Mouse (Mus musculus) MEL (cell line): ENCODE results near the gene 4931409K22Rik. TPM values are rescaled to one million over a fixed set of nuclear protein-coding genes. Genes with fewer than 3 reads are reported as not detected.
A peak's percentile ranks its signal among the peaks of the same experiment; 100 is the strongest.
"Not testable (repeated sequence)": the region's sequence is repeated elsewhere in the genome, so short reads cannot be mapped to it uniquely, and the experiment has no call there.

Experiments used
- DNase-seq: peaks from one replicate; pipeline ENCODE4 v3.0.0; 2011; ENCODE audit warnings: low read depth, low spot score
- H3K27ac ChIP-seq: 2 replicates; pipeline ENCODE4 v1.5.1; 2012; ENCODE audit warnings: low read depth, mild to moderate bottlenecking, control low read depth, low read length, moderate library complexity; ENCODE audit not compliant: control insufficient read depth
- H3K27me3 ChIP-seq, 2 experiments: fragments of 150-350 bp in 1 of 2; sonication (generic) in 1 of 2; 2 replicates each; pipeline ENCODE4 v1.6.1; 2012; ENCODE audit warnings: low read length in 2 of 2, mild to moderate bottlenecking in 2 of 2, improper control_type of control experiment in 1 of 2, moderate library complexity in 1 of 2; ENCODE audit not compliant: insufficient read depth in 2 of 2, control insufficient read depth in 1 of 2
- H3K36me3 ChIP-seq, 2 experiments: 2 replicates each; pipeline ENCODE4 v1.6.1; 2012 to 2014; ENCODE audit warnings: low read length in 2 of 2, improper control_type of control experiment in 1 of 2, inconsistent platforms in 1 of 2, mild to moderate bottlenecking in 1 of 2; ENCODE audit not compliant: insufficient read depth in 2 of 2, control insufficient read depth in 1 of 2
- H3K4me1 ChIP-seq, 2 experiments: fragments of 150-350 bp in 1 of 2; sonication (generic) in 1 of 2; 2 replicates each; pipeline ENCODE4 v1.6.1; 2012; ENCODE audit warnings: low read length in 2 of 2, improper control_type of control experiment in 1 of 2, mild to moderate bottlenecking in 1 of 2; ENCODE audit not compliant: insufficient read depth in 2 of 2, control insufficient read depth in 1 of 2
- H3K4me3 ChIP-seq, 2 experiments: fragments of 150-350 bp in 1 of 2; sonication (generic) in 1 of 2; 2 replicates each; pipeline ENCODE4 v1.5.1; 2012; ENCODE audit warnings: low read depth in 2 of 2, low read length in 2 of 2, mild to moderate bottlenecking in 2 of 2, moderate library complexity in 2 of 2, control low read depth in 1 of 2, improper control_type of control experiment in 1 of 2; ENCODE audit not compliant: control insufficient read depth in 1 of 2, insufficient read depth in 1 of 2
- H3K79me2 ChIP-seq: 2 replicates; pipeline ENCODE4 v1.6.1; 2012; ENCODE audit warnings: mild to moderate bottlenecking, low read length, moderate library complexity; ENCODE audit not compliant: control insufficient read depth, poor library complexity, insufficient read depth
- H3K9ac ChIP-seq: 2 replicates; pipeline ENCODE4 v1.6.1; 2012; ENCODE audit warnings: low read depth, mild to moderate bottlenecking, control low read depth, low read length, moderate library complexity; ENCODE audit not compliant: control insufficient read depth, poor library complexity, severe bottlenecking
- H3K9me3 ChIP-seq: fragments of 150-350 bp; sonication (generic); replicated peaks from 2 replicates; pipeline ENCODE4 v1.6.1; 2012; ENCODE audit warnings: mild to moderate bottlenecking, low read length, improper control_type of control experiment, moderate library complexity; ENCODE audit not compliant: insufficient read depth
- CHD1 ChIP-seq: IDR thresholded peaks from 2 replicates; pipeline ENCODE4 v1.6.1; 2012; ENCODE audit warnings: low read depth, mild to moderate bottlenecking, inconsistent platforms, low read length, improper control_type of control experiment
- E2F4 ChIP-seq: IDR thresholded peaks from 2 replicates; pipeline ENCODE4 v1.6.1; 2011; ENCODE audit warnings: low read depth, low read length, improper control_type of control experiment, borderline replicate concordance
- ELF1 ChIP-seq: IDR thresholded peaks from 2 replicates; pipeline ENCODE4 v1.6.1; 2014; ENCODE audit warnings: low read depth, mild to moderate bottlenecking, inconsistent platforms, low read length, improper control_type of control experiment, moderate library complexity
- EP300 ChIP-seq, 2 experiments: IDR thresholded peaks; 2 replicates each; pipeline ENCODE4 v1.6.1; 2011; ENCODE audit warnings: improper control_type of control experiment in 2 of 2, low read length in 2 of 2, low read depth in 1 of 2, mild to moderate bottlenecking in 1 of 2
- ETS1 ChIP-seq: IDR thresholded peaks from 2 replicates; pipeline ENCODE4 v1.6.1; 2012; ENCODE audit warnings: low read depth, mild to moderate bottlenecking, inconsistent platforms, low read length, improper control_type of control experiment, moderate library complexity
- GABPA ChIP-seq: IDR thresholded peaks from 2 replicates; pipeline ENCODE4 v1.6.1; 2012; ENCODE audit warnings: low read depth, mild to moderate bottlenecking, inconsistent platforms, low read length, improper control_type of control experiment, moderate library complexity
- GATA1 ChIP-seq: IDR thresholded peaks from 2 replicates; pipeline ENCODE4 v1.6.1; 2011; ENCODE audit warnings: low read depth, low read length, improper control_type of control experiment
- MAX ChIP-seq: IDR thresholded peaks from 2 replicates; pipeline ENCODE4 v1.6.1; 2011; ENCODE audit warnings: low read length, improper control_type of control experiment
- MAZ ChIP-seq: IDR thresholded peaks from 2 replicates; pipeline ENCODE4 v1.6.1; 2012; ENCODE audit warnings: low read depth, mild to moderate bottlenecking, inconsistent platforms, low read length, improper control_type of control experiment
- MYC ChIP-seq: IDR thresholded peaks from 2 replicates; pipeline ENCODE4 v1.6.1; 2011; ENCODE audit warnings: low read depth, mild to moderate bottlenecking, low read length, improper control_type of control experiment, moderate library complexity
- NRF1 ChIP-seq: IDR thresholded peaks from 2 replicates; pipeline ENCODE4 v1.6.1; 2014; ENCODE audit warnings: low read depth, mild to moderate bottlenecking, inconsistent platforms, low read length, improper control_type of control experiment, moderate library complexity; ENCODE audit not compliant: poor library complexity, insufficient read depth, severe bottlenecking
- POLR2A ChIP-seq, 2 experiments: IDR thresholded peaks; 2 replicates each; pipeline ENCODE4 v1.6.1; 2011 to 2012; ENCODE audit warnings: low read length in 2 of 2, mild to moderate bottlenecking in 2 of 2, control low read depth in 1 of 2, improper control_type of control experiment in 1 of 2, low read depth in 1 of 2, moderate library complexity in 1 of 2; ENCODE audit not compliant: control insufficient read depth in 1 of 2, insufficient read depth in 1 of 2, poor library complexity in 1 of 2
- TAL1 ChIP-seq: IDR thresholded peaks from 2 replicates; pipeline ENCODE4 v1.6.1; 2012; ENCODE audit warnings: mild to moderate bottlenecking, inconsistent platforms, low read length, moderate library complexity, mixed read lengths
- TCF12 ChIP-seq: IDR thresholded peaks from 2 replicates; pipeline ENCODE4 v1.6.1; 2014; ENCODE audit warnings: low read depth, mild to moderate bottlenecking, inconsistent platforms, low read length, improper control_type of control experiment, moderate library complexity
- UBTF ChIP-seq: IDR thresholded peaks from 2 replicates; pipeline ENCODE4 v1.6.1; 2012; ENCODE audit warnings: low read depth, mild to moderate bottlenecking, inconsistent platforms, low read length, improper control_type of control experiment, moderate library complexity, borderline replicate concordance; ENCODE audit not compliant: insufficient read depth
- USF1 ChIP-seq: IDR thresholded peaks from 2 replicates; pipeline ENCODE4 v1.6.1; 2014; ENCODE audit warnings: low read depth, mild to moderate bottlenecking, inconsistent platforms, low read length, improper control_type of control experiment, moderate library complexity
- USF2 ChIP-seq, 2 experiments: IDR thresholded peaks; 2 replicates each; pipeline ENCODE4 v1.6.1; 2011 to 2012; ENCODE audit warnings: improper control_type of control experiment in 2 of 2, low read length in 2 of 2, borderline replicate concordance in 1 of 2, inconsistent platforms in 1 of 2, low read depth in 1 of 2, mild to moderate bottlenecking in 1 of 2; ENCODE audit not compliant: insufficient read depth in 1 of 2
- ZC3H11A ChIP-seq: IDR thresholded peaks from 2 replicates; pipeline ENCODE4 v1.6.1; 2012; ENCODE audit warnings: low read depth, mild to moderate bottlenecking, inconsistent platforms, low read length, improper control_type of control experiment
- ZKSCAN1 ChIP-seq: IDR thresholded peaks from 2 replicates; pipeline ENCODE4 v1.6.1; 2012; ENCODE audit warnings: low read depth, mild to moderate bottlenecking, inconsistent platforms, low read length, improper control_type of control experiment, moderate library complexity
- polyA plus RNA-seq, 2 experiments: library from polyadenylated mRNA; stranded (reverse) in 1 of 2; unstranded in 1 of 2; fragments of >175 nt in 1 of 2; fragments of >200 nt in 1 of 2; gene quantifications; 2 replicates each; pipeline versions ENCODE4 v1.2.1 to v1.2.4; 2012; ENCODE audit warnings: low replicate concordance in 2 of 2, low read depth in 1 of 2; ENCODE audit not compliant: insufficient read length in 2 of 2, insufficient read depth in 1 of 2, missing spikeins in 1 of 2
- total RNA-seq: library from RNA; depleted of rRNA; stranded (reverse); fragments of 300-350 nt; gene quantifications from 2 replicates; pipeline ENCODE4 v1.2.3, GENCODE M21; 2012

Gene 4931409K22Rik
- total and polyA plus RNA-seq, 3 experiments = not detected

- TF ChIP-seq MYC (peak; percentile 21; the same call in 1 of the 2 replicates), USF1 (peak; percentile 60), NRF1 (0 out of 2 replicates have a peak, but pooled peaks have one; percentile 49)
Observed at GRCm38 (mm10) chr5:24577183-24577929, 20.7 kb upstream of the 4931409K22Rik start, which contains the start of gene Abcf2 (continued).

DNA sequence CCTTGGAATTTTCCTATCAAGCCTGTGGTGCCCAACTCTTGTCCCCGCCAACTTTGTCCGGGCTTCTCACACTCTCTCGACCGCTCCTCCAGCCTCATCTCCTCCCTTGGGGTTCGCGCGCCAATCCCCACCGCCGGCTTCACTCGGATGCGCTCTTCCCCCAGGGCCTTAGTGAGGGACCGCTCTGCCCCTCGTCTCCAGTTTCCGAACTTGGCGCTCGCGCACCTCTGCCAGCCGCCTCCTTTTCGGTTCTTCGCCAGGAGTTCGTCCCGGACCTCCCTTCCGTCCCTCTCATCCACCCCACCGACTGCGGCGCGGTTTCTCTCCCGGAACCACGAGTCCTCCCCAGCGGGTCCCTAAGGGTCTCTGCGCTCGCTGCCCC lies 20.2 kb upstream of the 4931409K22Rik start:
- Histone ChIP-seq H3K27ac (peak overlapping the region; percentile 32), H3K4me3 (peak overlapping the region; percentile 66 to 67), H3K9me3 (no peaks in the 10 kb centered on the region), H3K9ac (peak overlapping the region; percentile 91), H3K27me3 (no peaks in the 10 kb centered on the region), H3K4me1 (peaks cover 12 to 16% of the 10 kb centered on the region in 2 experiments), H3K36me3 (peaks cover 15 to 19% of the 10 kb centered on the region in 2 experiments), H3K79me2 (peaks cover 30% of the 10 kb centered on the region)
- no peak for DNase-seq
- TF ChIP-seq ZC3H11A = 0 out of 2 replicates have a peak, but pooled peaks have one; percentile 9
- no peak for TF ChIP-seq MYC
- no peak for TF ChIP-seq ZKSCAN1
- TF ChIP-seq GATA1 = no peak
- TF ChIP-seq GABPA = no peak
- TF ChIP-seq MAZ = no peak
- TF ChIP-seq EP300 (IDR thresholded peaks at IDR 0.05; ENCODE audit: low read depth in 1 of 2, low read length in 2 of 2) = 0 out of 4 replicates have a peak, but pooled peaks of 1 of the 2 experiments have one; percentile 17
- TF ChIP-seq USF2 (IDR thresholded peaks at IDR 0.05; ENCODE audit: borderline replicate concordance in 1 of 2, insufficient read depth in 1 of 2, low read depth in 1 of 2, low read length in 2 of 2) = no peak
- TF ChIP-seq CHD1 = 0 out of 2 replicates have a peak, but pooled peaks have one; percentile 71

- TF ChIP-seq GATA1 (peak; percentile 67), UBTF (no peak), MAZ (no peak), TAL1 (peak; percentile 88), EP300 (IDR thresholded peaks at IDR 0.05; ENCODE audit: low read depth in 1 of 2, low read length in 2 of 2) (peak; percentile 49 to 66), ELF1 (no peak), POLR2A (IDR thresholded peaks at IDR 0.05; ENCODE audit: control insufficient read depth in 1 of 2, insufficient read depth in 1 of 2, low read depth in 1 of 2, low read length in 2 of 2, poor library complexity in 1 of 2) (no peak), ETS1 (peak; percentile 62), USF2 (IDR thresholded peaks at IDR 0.05; ENCODE audit: borderline replicate concordance in 1 of 2, insufficient read depth in 1 of 2, low read depth in 1 of 2, low read length in 2 of 2) (no peak), TCF12 (peak; percentile 78), MAX (no peak), E2F4 (no peak)
- TF ChIP-seq, all 39 proteins: peak for 5
- peak overlapping the region; percentile 66 to 67 for H3K4me3 ChIP-seq
- peaks cover 19 to 24% of the 10 kb centered on the region in 2 experiments for H3K36me3 ChIP-seq
- peak; percentile 75 for DNase-seq
- peaks cover 31% of the 10 kb centered on the region for H3K79me2 ChIP-seq
- H3K27me3 ChIP-seq = no peaks in the 10 kb centered on the region
- H3K27ac ChIP-seq = peak overlapping the region; percentile 32
- H3K4me1 ChIP-seq = peaks cover 12 to 16% of the 10 kb centered on the region in 2 experiments
- no peaks in the 10 kb centered on the region for H3K9me3 ChIP-seq
- peak overlapping the region; percentile 91 for H3K9ac ChIP-seq
Observed at GRCm38 (mm10) chr5:24575948-24576347, 19.3 kb upstream of the 4931409K22Rik start.

GRCm38 (mm10) chr5:24555335-24555734 lies 1.3 kb downstream of the 4931409K22Rik start:
- not testable (repeated sequence) for DNase-seq, H3K9ac ChIP-seq, H3K9me3 ChIP-seq, H3K79me2 ChIP-seq, H3K36me3 ChIP-seq, H3K27ac ChIP-seq, H3K4me3 ChIP-seq, H3K4me1 ChIP-seq
- peaks cover 11 to 20% of the 10 kb centered on the region in 2 experiments for H3K27me3 ChIP-seq
